ENCODE assay signal across 9 mouse cellular contexts in genomic region chr11:119427986-119428385, GRCm38 (mm10). TPM values are rescaled to one million over a fixed set of nuclear protein-coding genes. Genes with fewer than 3 reads are reported as not detected.
DNase-seq lines count a peak whose midpoint lies in the region; ATAC-seq and TF ChIP-seq lines count a peak whose summit lies in the region.
"Had no signal": no experiment of that assay in that cellular context is flagged by ENCODE, and none has a peak within 500 bp of the region (broad histone marks: within the 10 kb centered on the region; RNA-seq: fewer than 3 reads in every experiment).

No protein-coding gene starts in this region.

- H3K27ac ChIP-seq in kidney, embryonic 14.5 days (ENCODE audit: low read depth, low read length) = no peak overlapping the region
- no peak overlapping the region for H3K27ac ChIP-seq in forebrain, embryonic 10.5 days
- 0 out of 2 replicates have a peak overlapping the region, but pooled peaks have one; percentile 20 for H3K27ac ChIP-seq in intestine, embryonic 15.5 days
- no peak overlapping the region for H3K27ac ChIP-seq in midbrain, postnatal 0 days (ENCODE audit: low read depth, low read length)
- H3K27ac ChIP-seq in left cerebral cortex, adult 2 months = no peak overlapping the region

- H3K4me1 ChIP-seq in kidney, embryonic 14.5 days (ENCODE audit: control insufficient read depth, insufficient read depth, low read length) = peaks cover 5% of the 10 kb centered on the region; the same call in 1 of the 2 replicates
- peaks cover 16% of the 10 kb centered on the region for H3K4me1 ChIP-seq in forebrain, embryonic 10.5 days
- peaks cover 13% of the 10 kb centered on the region for H3K4me1 ChIP-seq in intestine, embryonic 15.5 days (replicated peaks)
- H3K4me1 ChIP-seq in midbrain, postnatal 0 days (ENCODE audit: insufficient read depth, low read length) = peaks cover 7% of the 10 kb centered on the region; the same call in 1 of the 2 replicates

- no peak for DNase-seq in kidney, postnatal 36 days
- DNase-seq in forebrain, embryonic 10.5 days (ENCODE audit: extremely low spot score, low spot score) = no peak
- DNase-seq in midbrain, postnatal 0 days (ENCODE audit: low spot score) = no peak
- DNase-seq in adrenal gland, postnatal 14 days = no peak
- DNase-seq in left cerebral cortex, adult 2 months (ENCODE audit: extremely low spot score in 1 of 2, low spot score in 2 of 2) = no peak
- DNase-seq in gastrocnemius, postnatal 4 days (ENCODE audit: low spot score in 2 of 2) = no peak
- DNase-seq: right cerebral cortex, postnatal 25 days had no signal

- no peaks in the 10 kb centered on the region for H3K27me3 ChIP-seq in kidney, embryonic 14.5 days (ENCODE audit: control insufficient read depth, insufficient read depth, low read length)
- H3K27me3 ChIP-seq in forebrain, embryonic 10.5 days (ENCODE audit: poor library complexity, severe bottlenecking) = no peaks in the 10 kb centered on the region
- H3K27me3 ChIP-seq in intestine, embryonic 15.5 days (replicated peaks) = no peaks in the 10 kb centered on the region
- no peaks in the 10 kb centered on the region for H3K27me3 ChIP-seq in midbrain, postnatal 0 days (ENCODE audit: insufficient read depth, low read length)

- H3K4me2 ChIP-seq in kidney, embryonic 14.5 days (replicated peaks; ENCODE audit: low read depth, low read length) = peak overlapping the region; percentile 34; the same call in 1 of the 2 replicates
- peak overlapping the region; percentile 51 for H3K4me2 ChIP-seq in intestine, embryonic 15.5 days (replicated peaks)
- peak overlapping the region; percentile 68 for H3K4me2 ChIP-seq in midbrain, postnatal 0 days (ENCODE audit: low read depth, low read length, poor library complexity, severe bottlenecking)

- no peak for ATAC-seq in kidney, embryonic 14.5 days (ENCODE audit: low FRiP score, low TSS enrichment)
- peak; percentile 44 for ATAC-seq in intestine, embryonic 15.5 days
- ATAC-seq in midbrain, postnatal 0 days (ENCODE audit: low FRiP score) = no peak

- intact Hi-C loops in left cerebral cortex, adult 2 months (cut with DNase I) = no loop called here

- no peak for TF ChIP-seq CTCF in midbrain, postnatal 0 days (IDR thresholded peaks at IDR 0.05)
- TF ChIP-seq CTCF in left cerebral cortex, adult 2 months (IDR thresholded peaks at IDR 0.05) = no peak

- peak overlapping the region; percentile 20; the same call in 1 of the 2 replicates for H3K4me3 ChIP-seq in kidney, embryonic 14.5 days (ENCODE audit: low read length)
- peak overlapping the region; percentile 44; the same call in 1 of the 2 replicates for H3K4me3 ChIP-seq in forebrain, embryonic 10.5 days
- no peak overlapping the region for H3K4me3 ChIP-seq in intestine, embryonic 15.5 days (replicated peaks)
- peak overlapping the region; percentile 35 for H3K4me3 ChIP-seq in midbrain, postnatal 0 days (ENCODE audit: low read depth, low read length)
- no peak overlapping the region for H3K4me3 ChIP-seq in left cerebral cortex, adult 2 months

- 84% methylated on average over 5 of the region's 5 CpGs for WGBS in kidney, embryonic 14.5 days
- 83% methylated on average over 5 of the region's 5 CpGs for WGBS in forebrain, embryonic 10.5 days
- 73% methylated on average over 5 of the region's 5 CpGs for WGBS in intestine, embryonic 15.5 days
- 85% methylated on average over 5 of the region's 5 CpGs for WGBS in midbrain, postnatal 0 days

- H3K9ac ChIP-seq in kidney, embryonic 14.5 days (ENCODE audit: low read depth, low read length) = peak overlapping the region; percentile 23; the same call in 1 of the 2 replicates
- no peak overlapping the region for H3K9ac ChIP-seq in intestine, embryonic 15.5 days
- H3K9ac ChIP-seq in midbrain, postnatal 0 days (replicated peaks; ENCODE audit: low read length, poor library complexity, severe bottlenecking) = no peak overlapping the region

- peaks cover 4% of the 10 kb centered on the region; the same call in 1 of the 2 replicates for H3K36me3 ChIP-seq in kidney, embryonic 14.5 days (ENCODE audit: control insufficient read depth, insufficient read depth, low read length)
- no peaks in the 10 kb centered on the region for H3K36me3 ChIP-seq in forebrain, embryonic 10.5 days (replicated peaks)
- peaks cover 6% of the 10 kb centered on the region for H3K36me3 ChIP-seq in intestine, embryonic 15.5 days
- H3K36me3 ChIP-seq in midbrain, postnatal 0 days (ENCODE audit: insufficient read depth, low read length) = no peaks in the 10 kb centered on the region

- no peaks in the 10 kb centered on the region for H3K9me3 ChIP-seq in kidney, embryonic 14.5 days (ENCODE audit: control insufficient read depth, low read length)
- H3K9me3 ChIP-seq in forebrain, embryonic 10.5 days = no peaks in the 10 kb centered on the region
- no peaks in the 10 kb centered on the region for H3K9me3 ChIP-seq in intestine, embryonic 15.5 days
- H3K9me3 ChIP-seq in midbrain, postnatal 0 days (ENCODE audit: low read length) = no peaks in the 10 kb centered on the region

RNA-seq across cellular contexts. Expression of gene Rnf213, which starts 35.1 kb away (rescaled TPM):
- 7.4 and 9.5 TPM in 2 replicates for polyA plus RNA-seq in kidney, embryonic 14.5 days (2014; fragmentation: Nextera tagmentation; extraction: Ambion mirVana)
- 1.4 and 1.5 TPM in 2 replicates for polyA plus RNA-seq in forebrain, embryonic 10.5 days (2016; fragmentation: Nextera tagmentation; extraction: Ambion mirVana)
- 8.3 and 9.2 TPM in 2 replicates for polyA plus RNA-seq in intestine, embryonic 15.5 days (2015; fragmentation: Nextera tagmentation; extraction: Ambion mirVana)
- 6.9 and 9.0 TPM in 2 replicates for total RNA-seq in midbrain, postnatal 0 days (2014; rRNA removed)
- 0.64 and 0.74 TPM in 2 replicates for polyA plus RNA-seq in midbrain, postnatal 0 days (2015; fragmentation: Nextera tagmentation; extraction: Ambion mirVana)
- 25.6 and 28.0 TPM in 2 replicates for total RNA-seq in adrenal gland, postnatal 14 days (2021)
- 1 to 10 TPM; 3.4 to 3.9 TPM for total RNA-seq in left cerebral cortex, adult 2 months (2021)
- total RNA-seq in gastrocnemius, postnatal 4 days (2021) = 10 to 100 TPM in 1 of 2 experiments, 1 to 10 TPM in 1; 9.2 to 10.9 TPM

Comparison
In these comparisons a context has a peak if more than half of its experiments do, and no peak if none do; other contexts are left out.
1. H3K4me3 ChIP-seq: peak in kidney, embryonic 14.5 days (single experiment), forebrain, embryonic 10.5 days (single experiment) and midbrain, postnatal 0 days (single experiment); none in intestine, embryonic 15.5 days (single experiment) and left cerebral cortex, adult 2 months (single experiment).
2. Peak in every context shown above with its lines, with median percentiles within 50 percentile points of each other: H3K4me2 ChIP-seq.